Mouse (Mus musculus) frontal cortex, adult (tissue): ENCODE results near the gene Calcoco1.

Source experiments
- ATAC-seq: cut with Nextera tagmentation; 2 replicates; pipeline ENCODE4 v1.9.2; 2017; ENCODE audit warnings: mild to moderate bottlenecking, moderate library complexity, mixed read lengths; ENCODE audit not compliant: low TSS enrichment

Gene Calcoco1

GRCm38 (mm10) chr15:102721980-102722475 lies at the start of gene Calcoco1:
TSS of gene Calcoco1 (minus strand) at chr15:102722178.
- ATAC-seq, result peak; percentile 98

GRCm38 (mm10) chr15:102770866-102771265 lies 48.9 kb upstream of the Calcoco1 start:
- ATAC-seq, result peak; percentile 78

GRCm38 (mm10) chr15:102765207-102765606 lies 43.2 kb upstream of the Calcoco1 start:
- no peak for ATAC-seq

- ATAC-seq, result peak; percentile 94
Measured at GRCm38 (mm10) chr15:102761745-102762378, 39.9 kb upstream of the Calcoco1 start.

GRCm38 (mm10) chr15:102757686-102758085 lies 35.7 kb upstream of the Calcoco1 start:
- no peak for ATAC-seq

- ATAC-seq, result no peak
Measured at GRCm38 (mm10) chr15:102755053-102755452, 33.1 kb upstream of the Calcoco1 start.

GRCm38 (mm10) chr15:102754361-102754760 lies 32.4 kb upstream of the Calcoco1 start:
- ATAC-seq, result no peak

GRCm38 (mm10) chr15:102753170-102753569 lies 31.2 kb upstream of the Calcoco1 start:
- ATAC-seq, result no peak

- ATAC-seq, result no peak
Measured at GRCm38 (mm10) chr15:102752164-102752563, 30.2 kb upstream of the Calcoco1 start.

- 0 out of 2 replicates have a peak, but pooled peaks have one; percentile 17 for ATAC-seq
Measured at GRCm38 (mm10) chr15:102750241-102750640, 28.3 kb upstream of the Calcoco1 start.

- no peak for ATAC-seq
Measured at GRCm38 (mm10) chr15:102749103-102749502, 27.1 kb upstream of the Calcoco1 start.

- ATAC-seq, result no peak
Measured at GRCm38 (mm10) chr15:102747853-102748252, 25.9 kb upstream of the Calcoco1 start.

- ATAC-seq, result no peak; the same call in 1 of the 2 replicates
Measured at GRCm38 (mm10) chr15:102747286-102747640, 25.3 kb upstream of the Calcoco1 start.

- peak; percentile 48 for ATAC-seq
Measured at GRCm38 (mm10) chr15:102746488-102747285, 24.7 kb upstream of the Calcoco1 start.

- no peak for ATAC-seq
Measured at GRCm38 (mm10) chr15:102746126-102746487, 24.1 kb upstream of the Calcoco1 start.

- no peak for ATAC-seq
Measured at GRCm38 (mm10) chr15:102745387-102745786, 23.4 kb upstream of the Calcoco1 start.

GRCm38 (mm10) chr15:102744831-102745230 lies 22.9 kb upstream of the Calcoco1 start:
- ATAC-seq, result no peak

GRCm38 (mm10) chr15:102744416-102744815 lies 22.4 kb upstream of the Calcoco1 start:
- no peak for ATAC-seq

GRCm38 (mm10) chr15:102743996-102744395 lies 22.0 kb upstream of the Calcoco1 start:
- peak; percentile 7; the same call in 1 of the 2 replicates for ATAC-seq

- no peak for ATAC-seq
Measured at GRCm38 (mm10) chr15:102743196-102743595, 21.2 kb upstream of the Calcoco1 start.

GRCm38 (mm10) chr15:102742589-102742988 lies 20.6 kb upstream of the Calcoco1 start:
- 0 out of 2 replicates have a peak, but pooled peaks have one; percentile 39 for ATAC-seq

GRCm38 (mm10) chr15:102739520-102740297 lies 17.7 kb upstream of the Calcoco1 start:
- peak; percentile 26; the same call in 1 of the 2 replicates for ATAC-seq
